Mouse (Mus musculus): ENCODE data around the gene Gm13694.

DNA sequence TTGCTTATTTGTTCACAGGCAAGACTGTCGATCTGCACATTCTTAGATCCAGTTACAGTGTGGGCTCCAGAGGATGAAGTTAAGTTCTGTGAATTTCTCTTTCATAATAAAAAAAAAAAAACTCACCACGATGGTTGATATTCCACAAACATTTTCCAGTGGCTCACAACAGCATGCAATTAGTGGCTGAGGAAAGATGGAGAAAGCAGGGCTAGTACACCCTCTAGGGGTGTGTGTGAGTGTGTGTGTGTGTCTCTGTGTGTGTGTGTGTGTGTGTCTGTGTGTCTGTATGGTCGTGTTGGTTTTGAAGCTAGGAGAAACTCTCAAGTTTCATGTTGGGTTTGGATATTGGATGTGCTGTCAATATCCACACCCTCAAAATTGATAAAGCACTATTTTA, 37.4 kb upstream of the Gm13694 start:
- TF ChIP-seq CTCF (IDR thresholded peaks at IDR 0.05) (no peak), EP300 (IDR thresholded peaks at IDR 0.05) (no peak)
